In genomic region chr5:132843284-132843683, GRCm38 (mm10) we compare ENCODE assay signal across 27 mouse cellular contexts.
DNase-seq lines count a peak whose midpoint lies in the region; ATAC-seq and TF ChIP-seq lines count a peak whose summit lies in the region.
"Had no signal": no experiment of that assay in that cellular context is flagged by ENCODE, and none has a peak within 500 bp of the region (broad histone marks: within the 10 kb centered on the region; RNA-seq: fewer than 3 reads in every experiment).

No protein-coding gene starts in this region.

- TF ChIP-seq CTCF in lung, embryonic 14.5 days (IDR thresholded peaks at IDR 0.05; ENCODE audit: low read depth): no peak

- ATAC-seq in lung, embryonic 14.5 days (ENCODE audit: insufficient read depth): no peak
- ATAC-seq in embryonic facial prominence, embryonic 14.5 days (ENCODE audit: low read depth): peak; percentile 78; the same call in 1 of the 2 replicates
- ATAC-seq: activated CD4-positive, CD25-positive, alpha-beta regulatory T cell, adult 4 months; inflammation-experienced regulatory T-cells, adult 6 months had no signal

- H3K4me3 ChIP-seq in heart, embryonic 10.5 days: no peak overlapping the region
- no peak overlapping the region for H3K4me3 ChIP-seq in lung, embryonic 14.5 days (ENCODE audit: low read depth, low read length)
- H3K4me3 ChIP-seq in embryonic facial prominence, embryonic 14.5 days (ENCODE audit: low read depth, low read length): no peak overlapping the region
- H3K4me3 ChIP-seq: embryonic facial prominence, embryonic 15.5 days; heart, embryonic 12.5 days; limb, embryonic 13.5 days; megakaryocyte, embryonic 14.5 days; stomach, embryonic 15.5 days had no signal

- no peak overlapping the region for H3K27ac ChIP-seq in heart, embryonic 10.5 days
- H3K27ac ChIP-seq in lung, embryonic 14.5 days (ENCODE audit: low read depth): no peak overlapping the region
- H3K27ac ChIP-seq in embryonic facial prominence, embryonic 14.5 days (replicated peaks; ENCODE audit: low read depth, low read length): no peak overlapping the region
- H3K27ac ChIP-seq: embryonic facial prominence, embryonic 15.5 days; hindbrain, embryonic 14.5 days; limb, embryonic 13.5 days; stomach, embryonic 15.5 days had no signal

- H3K4me2 ChIP-seq in lung, embryonic 14.5 days: no peak overlapping the region
- H3K4me2 ChIP-seq in embryonic facial prominence, embryonic 14.5 days (ENCODE audit: low read depth, low read length): no peak overlapping the region
- H3K4me2 ChIP-seq: embryonic facial prominence, embryonic 15.5 days; heart, embryonic 12.5 days; hindbrain, embryonic 14.5 days; limb, embryonic 13.5 days; liver, embryonic 11.5 days; stomach, embryonic 15.5 days had no signal

- H3K27me3 ChIP-seq in heart, embryonic 10.5 days (ENCODE audit: insufficient read depth, poor library complexity, severe bottlenecking): no peaks in the 10 kb centered on the region
- no peaks in the 10 kb centered on the region for H3K27me3 ChIP-seq in lung, embryonic 14.5 days (ENCODE audit: insufficient read depth, low read length)
- no peaks in the 10 kb centered on the region for H3K27me3 ChIP-seq in embryonic facial prominence, embryonic 14.5 days (replicated peaks; ENCODE audit: control insufficient read depth, insufficient read depth, low read length)
- H3K27me3 ChIP-seq: embryonic facial prominence, embryonic 15.5 days; heart, embryonic 12.5 days; megakaryocyte, embryonic 14.5 days; stomach, embryonic 15.5 days had no signal

- no peaks in the 10 kb centered on the region for H3K9me3 ChIP-seq in heart, embryonic 10.5 days
- no peaks in the 10 kb centered on the region for H3K9me3 ChIP-seq in lung, embryonic 14.5 days (ENCODE audit: low read depth, low read length)
- H3K9me3 ChIP-seq in embryonic facial prominence, embryonic 14.5 days (ENCODE audit: control insufficient read depth, low read length): 0 out of 2 replicates have a peak, but pooled peaks cover 5% of the 10 kb centered on the region
- H3K9me3 ChIP-seq: embryonic facial prominence, embryonic 15.5 days; stomach, embryonic 15.5 days had no signal

- no peaks in the 10 kb centered on the region for H3K36me3 ChIP-seq in heart, embryonic 10.5 days
- H3K36me3 ChIP-seq in lung, embryonic 14.5 days (ENCODE audit: insufficient read depth): no peaks in the 10 kb centered on the region
- H3K36me3 ChIP-seq in embryonic facial prominence, embryonic 14.5 days (ENCODE audit: control insufficient read depth, insufficient read depth, low read length): no peaks in the 10 kb centered on the region
- H3K36me3 ChIP-seq: embryonic facial prominence, embryonic 15.5 days; heart, embryonic 12.5 days; limb, embryonic 13.5 days; stomach, embryonic 15.5 days had no signal

- peak; percentile 54 for DNase-seq in heart, adult 11 months
- DNase-seq in heart, embryonic 10.5 days (ENCODE audit: low spot score): no peak
- peak; percentile 45 for DNase-seq in lung, embryonic 14.5 days
- DNase-seq in lung, postnatal 14 days: no peak
- DNase-seq in embryonic facial prominence, embryonic 14.5 days (ENCODE audit: low spot score): peak; percentile 45
- no peak for DNase-seq in right cerebral cortex, adult 2 months (ENCODE audit: low spot score in 2 of 2)
- DNase-seq: adrenal gland, adult 8-10 months; B cell, adult 2 months; cerebellum, adult 8-10 months; cerebellum, postnatal 25 days; gastrocnemius, postnatal 25 days; heart, adult 18-20 months; heart, postnatal 4 days; kidney, adult 18-20 months; kidney, postnatal 14 days; lung, postnatal 4 days; midbrain, embryonic 14.5 days; right cerebral cortex, postnatal 25 days had no signal

- H3K9ac ChIP-seq in lung, embryonic 14.5 days: no peak overlapping the region
- H3K9ac ChIP-seq in embryonic facial prominence, embryonic 14.5 days (ENCODE audit: low read depth, low read length): no peak overlapping the region
- H3K9ac ChIP-seq: embryonic facial prominence, embryonic 15.5 days; heart, embryonic 12.5 days; hindbrain, embryonic 14.5 days; limb, embryonic 13.5 days; stomach, embryonic 15.5 days had no signal

- WGBS in heart, embryonic 10.5 days: 65% methylated on average over 3 of the region's 3 CpGs
- 33% methylated on average over 3 of the region's 3 CpGs for WGBS in lung, embryonic 14.5 days
- 36% methylated on average over 3 of the region's 3 CpGs for WGBS in embryonic facial prominence, embryonic 14.5 days

- H3K4me1 ChIP-seq in heart, embryonic 10.5 days: no peaks in the 10 kb centered on the region
- no peaks in the 10 kb centered on the region for H3K4me1 ChIP-seq in lung, embryonic 14.5 days (ENCODE audit: insufficient read depth)
- H3K4me1 ChIP-seq in embryonic facial prominence, embryonic 14.5 days (ENCODE audit: control insufficient read depth, insufficient read depth, low read length): no peaks in the 10 kb centered on the region
- H3K4me1 ChIP-seq: embryonic facial prominence, embryonic 15.5 days; heart, embryonic 12.5 days; megakaryocyte, embryonic 14.5 days; stomach, embryonic 15.5 days had no signal

Comparison
In these comparisons a context has a peak if more than half of its experiments do, and no peak if none do; other contexts are left out.
1. DNase-seq: peak in heart, adult 11 months (single experiment), lung, embryonic 14.5 days (single experiment) and embryonic facial prominence, embryonic 14.5 days (single experiment); none in heart, embryonic 10.5 days (single experiment), lung, postnatal 14 days (single experiment) and right cerebral cortex, adult 2 months (0 of 2).